Mouse (Mus musculus) embryonic fibroblast, embryonic 13.5 days (primary cell): ENCODE measurements around the gene Cacna1i. TPM values are rescaled to one million over a fixed set of nuclear protein-coding genes. Genes with fewer than 3 reads are reported as not detected.

ENCODE experiments used
- H3K27ac ChIP-seq: 2 replicates; pipeline ENCODE4 v1.5.1; 2012; ENCODE audit warnings: low read length, control low read depth, inconsistent platforms; ENCODE audit not compliant: insufficient read depth
- H3K4me1 ChIP-seq: 2 replicates; pipeline ENCODE4 v1.6.1; 2011; ENCODE audit warnings: low read length; ENCODE audit not compliant: control insufficient read depth, insufficient read depth
- H3K4me3 ChIP-seq: 2 replicates; pipeline ENCODE4 v1.5.1; 2011; ENCODE audit warnings: mild to moderate bottlenecking, control low read depth, low read length; ENCODE audit not compliant: insufficient read depth
- CTCF ChIP-seq: IDR thresholded peaks from 2 replicates; pipeline ENCODE4 v1.5.1; 2011; ENCODE audit warnings: mild to moderate bottlenecking, control low read depth, low read length, moderate library complexity, borderline replicate concordance; ENCODE audit not compliant: insufficient read depth
- POLR2A ChIP-seq: IDR thresholded peaks from 2 replicates; pipeline ENCODE4 v1.6.1; 2011; ENCODE audit warnings: low read depth, mild to moderate bottlenecking, control low read depth, low read length, moderate library complexity
- polyA plus RNA-seq: library from polyadenylated mRNA; stranded (reverse); fragments of >200 nt; gene quantifications from 2 replicates; pipeline ENCODE4 v1.2.4, GENCODE M21; 2011; ENCODE audit warnings: low read depth; ENCODE audit not compliant: missing spikeins, insufficient read length

Cacna1i gene
- polyA plus RNA-seq, 1 experiment: 0.86 TPM

DNA sequence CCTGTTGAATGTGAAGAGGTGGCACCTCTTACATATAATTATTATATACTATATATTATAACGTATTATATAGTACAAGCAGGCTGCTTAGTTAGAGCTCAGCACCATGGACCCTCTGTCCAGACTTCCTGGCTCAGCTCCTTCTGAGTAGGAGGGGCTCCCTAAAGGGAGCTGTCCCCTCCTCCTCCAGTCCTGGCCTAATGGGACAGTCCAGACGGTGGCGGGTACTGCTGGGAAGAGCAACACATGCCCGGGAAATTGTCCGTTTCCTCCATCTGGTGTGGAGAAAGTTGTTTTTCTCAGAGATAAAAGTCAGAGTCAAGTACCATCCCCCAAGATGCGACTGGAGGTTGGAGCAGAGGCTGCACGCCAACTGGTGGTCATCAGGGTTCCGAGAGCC lies 19.1 kb downstream of the Cacna1i start:
- Histone ChIP-seq H3K4me3 (no peak overlapping the region), H3K27ac (no peak overlapping the region), H3K4me1 (peaks cover 6% of the 10 kb centered on the region; the same call in 1 of the 2 replicates)
- no peak for TF ChIP-seq POLR2A
- no peak for TF ChIP-seq CTCF

DNA sequence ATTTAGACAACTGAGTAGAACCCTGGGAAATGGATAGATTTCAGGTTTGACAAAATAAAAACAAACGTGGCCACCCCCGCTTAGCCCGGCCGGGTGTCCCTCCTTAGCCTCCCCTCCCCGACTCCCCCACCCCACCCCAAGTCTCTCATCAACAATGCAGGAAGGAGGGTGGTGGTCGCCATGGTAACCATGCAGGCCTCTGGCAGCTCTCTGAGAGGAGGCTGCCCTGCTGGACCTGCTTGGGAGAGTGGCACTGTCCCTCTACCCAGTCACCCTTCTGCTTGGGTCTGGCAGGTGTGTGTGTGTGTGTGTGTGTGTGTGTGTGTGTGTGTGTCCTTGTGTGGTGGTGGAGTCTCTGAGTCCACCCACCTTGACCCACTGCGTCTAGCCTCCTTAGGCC lies 27.7 kb downstream of the Cacna1i start:
- TF ChIP-seq POLR2A (no peak), CTCF (no peak)
- Histone ChIP-seq H3K4me3 (no peak overlapping the region), H3K27ac (no peak overlapping the region), H3K4me1 (peaks cover 4% of the 10 kb centered on the region; the same call in 1 of the 2 replicates)

DNA sequence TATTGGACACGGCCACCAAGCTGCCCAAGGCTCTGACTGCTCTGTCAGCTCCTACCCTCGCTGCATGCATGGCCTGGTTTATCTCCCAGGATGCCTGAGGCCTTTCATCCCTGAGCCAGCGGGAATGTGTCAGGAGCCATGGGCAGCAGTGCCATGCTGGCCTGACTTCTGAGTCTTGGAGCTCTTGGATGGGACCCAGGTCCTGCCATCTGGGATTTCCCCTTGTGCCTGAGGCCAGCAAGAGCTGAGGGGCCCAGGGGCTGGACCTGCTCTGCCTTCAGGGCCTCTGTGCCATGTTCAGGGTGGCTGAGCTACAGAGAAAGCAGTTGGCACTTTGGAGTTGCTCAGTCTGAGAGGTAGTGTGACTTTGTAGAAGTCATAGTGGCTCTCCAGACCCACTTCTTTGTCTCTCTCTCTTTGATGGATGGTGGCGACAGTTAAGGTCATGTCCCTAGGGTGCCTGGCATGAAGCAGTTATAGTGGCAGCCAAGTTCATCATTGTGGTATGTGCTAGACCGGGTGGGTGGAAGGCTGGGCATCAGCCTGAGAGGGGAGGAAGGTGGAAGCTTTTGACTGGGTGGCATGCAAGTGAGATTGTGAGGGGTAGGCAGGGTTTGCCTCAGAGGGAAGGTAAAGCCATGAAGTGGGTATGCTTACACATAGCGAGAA lies 30.1 kb downstream of the Cacna1i start:
- H3K4me3 ChIP-seq: no peak overlapping the region
- peaks cover 4% of the 10 kb centered on the region; the same call in 1 of the 2 replicates for H3K4me1 ChIP-seq
- TF ChIP-seq CTCF: no peak
- TF ChIP-seq POLR2A: no peak
- no peak overlapping the region for H3K27ac ChIP-seq

DNA sequence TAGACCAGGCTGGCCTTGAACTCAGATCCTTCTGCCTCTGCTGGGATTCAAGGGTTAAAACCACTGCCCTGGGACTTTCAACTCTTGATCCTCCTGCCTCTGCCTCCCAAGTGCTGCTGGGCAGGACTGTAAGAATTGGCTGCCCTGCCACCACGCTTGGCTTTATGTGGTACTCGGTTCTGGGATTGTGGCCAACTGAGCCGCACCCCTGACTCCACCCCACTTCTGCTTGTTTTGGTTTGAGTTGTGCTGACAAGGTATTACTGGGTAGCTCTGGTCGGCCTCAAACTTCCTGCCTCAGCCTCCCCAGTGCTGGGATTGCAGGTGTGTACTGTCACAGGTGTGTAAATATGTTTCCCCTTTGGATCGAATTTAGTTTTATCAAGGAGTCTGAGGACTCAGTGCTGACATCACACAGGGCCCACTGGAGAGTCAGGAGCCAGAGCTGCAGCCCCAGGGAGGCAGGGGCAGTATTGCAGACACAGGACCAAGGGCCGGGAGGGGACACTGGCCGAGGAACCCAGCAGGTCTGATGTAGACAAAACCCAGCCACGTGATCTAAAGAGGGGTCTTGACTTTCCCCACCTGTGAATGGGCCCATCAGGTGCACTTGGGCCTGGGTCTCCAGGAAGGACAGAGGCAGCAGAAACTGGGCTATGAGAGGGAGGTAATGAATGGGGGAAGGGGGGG lies 30.9 kb downstream of the Cacna1i start:
- TF ChIP-seq CTCF (no peak), POLR2A (no peak)
- H3K4me1 ChIP-seq: peaks cover 4% of the 10 kb centered on the region; the same call in 1 of the 2 replicates
- no peak overlapping the region for H3K4me3 ChIP-seq
- no peak overlapping the region for H3K27ac ChIP-seq

DNA sequence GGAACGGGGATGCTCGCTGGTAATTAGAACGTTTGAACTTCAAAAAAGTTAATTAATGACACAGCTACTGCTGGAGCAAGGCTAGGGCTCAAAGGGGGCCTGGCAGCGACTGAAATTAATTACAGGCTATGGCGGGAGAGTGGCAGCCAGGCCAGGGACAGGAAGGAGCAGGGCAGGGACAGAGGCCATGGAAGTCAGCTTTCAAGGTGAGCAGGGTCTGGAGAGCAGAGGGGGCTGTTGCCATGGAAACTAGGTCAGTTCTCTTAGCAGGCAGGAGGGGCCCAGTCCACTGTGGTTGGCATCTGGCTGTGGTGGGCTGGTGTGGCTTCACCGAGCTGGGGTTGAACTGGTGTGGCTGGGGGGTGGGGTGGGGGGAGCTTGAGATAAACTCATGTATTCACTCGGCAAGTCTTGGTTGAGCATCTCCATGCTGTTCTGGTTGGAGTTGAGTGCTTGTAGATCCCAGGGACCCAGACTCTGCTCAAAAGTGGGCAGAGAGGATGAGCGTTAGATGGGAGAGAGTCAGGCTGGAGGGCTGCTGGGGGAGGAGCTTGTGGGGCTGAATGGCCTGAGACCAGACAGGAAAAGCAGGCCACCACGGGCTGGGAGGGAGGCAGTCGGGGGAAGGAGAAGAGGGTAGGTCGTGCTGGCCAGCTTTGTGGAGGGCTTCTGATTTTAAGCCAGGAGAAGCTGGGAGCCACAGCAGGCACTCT lies 31.7 kb downstream of the Cacna1i start:
- H3K4me1 ChIP-seq: peaks cover 4% of the 10 kb centered on the region; the same call in 1 of the 2 replicates
- TF ChIP-seq CTCF (no peak), POLR2A (no peak)
- no peak overlapping the region for H3K27ac ChIP-seq
- no peak overlapping the region for H3K4me3 ChIP-seq

DNA sequence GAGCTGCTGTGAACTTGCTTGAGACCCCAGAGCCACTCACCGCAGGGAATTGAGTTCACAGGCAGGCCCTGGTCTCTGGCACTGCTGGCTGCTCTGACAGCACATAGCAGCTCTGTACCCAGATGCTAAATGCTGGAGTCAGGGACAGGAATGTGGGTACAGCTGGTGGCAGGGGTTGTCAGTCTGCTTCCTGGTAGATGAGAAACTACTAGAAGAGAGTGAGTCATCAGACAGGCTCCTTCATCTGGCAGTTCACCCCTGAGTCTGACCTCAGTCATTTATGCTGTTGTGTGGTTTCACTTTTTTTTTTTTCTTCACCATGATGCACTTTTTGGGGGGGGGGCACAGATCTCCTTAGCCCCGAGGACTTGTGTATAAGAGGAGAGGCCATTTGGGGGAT lies 32.3 kb downstream of the Cacna1i start:
- TF ChIP-seq POLR2A (no peak), CTCF (no peak)
- Histone ChIP-seq H3K4me1 (peaks cover 4% of the 10 kb centered on the region; the same call in 1 of the 2 replicates), H3K27ac (no peak overlapping the region), H3K4me3 (no peak overlapping the region)

DNA sequence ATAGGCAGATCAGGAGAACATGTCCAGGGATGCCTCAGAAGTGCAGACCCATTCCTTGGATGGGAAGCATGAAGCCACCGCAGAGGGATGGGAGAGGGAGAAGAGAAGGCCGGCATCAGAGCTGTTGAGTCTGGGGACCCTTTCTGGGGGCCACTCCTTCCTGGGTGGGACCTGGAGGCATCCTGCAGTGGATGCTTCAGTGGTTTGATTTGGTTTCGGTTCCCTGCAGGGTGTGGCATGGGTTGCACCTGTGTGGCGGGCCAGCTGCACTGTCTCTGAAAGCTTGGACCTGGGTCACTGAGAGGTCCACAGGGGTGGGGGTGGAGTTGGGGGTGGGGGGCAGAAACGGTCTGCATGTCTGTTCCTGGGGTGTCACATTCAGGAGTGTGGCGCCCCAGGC lies 32.9 kb downstream of the Cacna1i start:
- Histone ChIP-seq H3K27ac (no peak overlapping the region), H3K4me1 (peaks cover 4% of the 10 kb centered on the region; the same call in 1 of the 2 replicates), H3K4me3 (no peak overlapping the region)
- TF ChIP-seq POLR2A (no peak), CTCF (no peak)

DNA sequence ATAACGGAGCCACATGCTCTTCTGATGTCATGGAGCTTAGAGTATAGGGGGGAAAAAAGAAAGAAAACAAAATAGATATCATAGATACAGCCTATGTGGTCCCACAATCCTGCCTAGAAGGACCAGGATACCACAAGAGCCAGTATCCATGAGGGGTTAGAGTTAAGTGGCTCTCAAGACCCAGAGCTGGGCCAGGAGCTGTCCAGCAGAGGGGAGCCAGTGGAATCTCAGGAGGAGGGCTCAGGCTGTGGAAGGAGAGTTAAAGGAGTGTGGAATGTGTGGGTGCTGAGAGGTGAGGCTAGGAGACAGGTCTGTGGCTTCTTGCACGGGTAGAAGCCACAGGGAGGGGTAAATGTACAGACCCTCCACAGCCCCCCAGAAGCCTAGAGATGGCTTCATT lies 38.2 kb downstream of the Cacna1i start:
- Histone ChIP-seq H3K4me3 (no peak overlapping the region), H3K4me1 (no peaks in the 10 kb centered on the region), H3K27ac (no peak overlapping the region)
- TF ChIP-seq POLR2A: no peak
- TF ChIP-seq CTCF: no peak

DNA sequence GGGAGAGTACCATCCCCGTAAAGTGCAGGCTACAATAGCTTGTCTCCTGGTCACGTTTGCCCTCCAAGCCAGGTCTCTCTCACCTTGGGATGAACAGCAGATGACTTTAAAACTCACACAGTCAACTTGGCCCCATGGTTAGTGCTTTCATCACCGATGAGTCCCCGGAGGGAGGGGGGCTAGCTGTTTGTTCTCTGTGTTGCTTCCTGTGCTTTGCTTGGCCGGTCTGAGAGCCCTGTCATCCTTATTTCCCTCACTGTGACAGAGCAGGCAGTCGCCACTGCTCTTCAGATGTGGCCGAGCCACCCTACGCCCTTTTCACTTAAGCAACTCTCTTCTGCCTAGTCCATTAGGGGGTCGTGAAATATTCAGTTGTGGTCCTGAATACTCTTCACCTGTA lies 38.7 kb downstream of the Cacna1i start:
- Histone ChIP-seq H3K4me3 (no peak overlapping the region), H3K4me1 (no peaks in the 10 kb centered on the region), H3K27ac (no peak overlapping the region)
- TF ChIP-seq POLR2A: no peak
- TF ChIP-seq CTCF: no peak
